Mouse (Mus musculus) T-helper 17 cell (primary cell): ENCODE measurements at regions not wholly inside any gene's neighbourhood (a gene's known extent, or its start where the extent isn't known, plus 50 kb on each side); places are given as distances from the start of the nearest gene placed in this dataset.

ENCODE experiments used
- in situ Hi-C, 2 experiments: fragments of 300-600 bp; cut with MboI, MseI; formaldehyde crosslinking; loops; 1 replicate in 1 of 2; 2 replicates in 1 of 2; pipeline ENCODE4 v1.15.1; 2025; ENCODE audit warnings: high pct_unique_total_duplicates in 2 of 2

- in situ Hi-C loops: no loop called here
Observed at GRCm38 (mm10) chr2:118012211-118012610, 99.5 kb upstream of the Thbs1 start.

GRCm38 (mm10) chr2:118013156-118013555 lies 98.5 kb upstream of the Thbs1 start:
- in situ Hi-C loops: no loop called here

GRCm38 (mm10) chr2:118015182-118015581 lies 96.5 kb upstream of the Thbs1 start:
- in situ Hi-C loops: no loop called here

GRCm38 (mm10) chr2:118025829-118026735 lies 85.6 kb upstream of the Thbs1 start:
- in situ Hi-C loops: loop anchor here in 1 of 2 experiments (10.0 kb wide), 1 partner anchor 499 kb away; no protein-coding TSS in a partner anchor

- in situ Hi-C loops: loop anchor here in 1 of 2 experiments (10.0 kb wide), 1 partner anchor 496 kb away; no protein-coding TSS in a partner anchor
Observed at GRCm38 (mm10) chr2:118028881-118029280, 82.8 kb upstream of the Thbs1 start.

GRCm38 (mm10) chr2:118029470-118030108 lies 82.1 kb upstream of the Thbs1 start:
- in situ Hi-C loops: loop anchor here in 1 of 2 experiments (10.0 kb wide), 2 partner anchors 495 to 1855 kb away; no protein-coding TSS in a partner anchor

- in situ Hi-C loops: loop anchor here in 1 of 2 experiments (10.0 kb wide), 1 partner anchor 1857 kb away; no protein-coding TSS in a partner anchor
Observed at GRCm38 (mm10) chr2:118031662-118032061, 80.0 kb upstream of the Thbs1 start.

GRCm38 (mm10) chr2:118033377-118033776 lies 78.3 kb upstream of the Thbs1 start:
- in situ Hi-C loops: loop anchor here in 1 of 2 experiments (10.0 kb wide), 1 partner anchor 1859 kb away; no protein-coding TSS in a partner anchor

GRCm38 (mm10) chr2:118034026-118034425 lies 77.7 kb upstream of the Thbs1 start:
- in situ Hi-C loops: loop anchor here in 1 of 2 experiments (10.0 kb wide), 1 partner anchor 1859 kb away; no protein-coding TSS in a partner anchor

- in situ Hi-C loops: loop anchor here in 1 of 2 experiments (10.0 kb wide), 1 partner anchor 1861 kb away; no protein-coding TSS in a partner anchor
Observed at GRCm38 (mm10) chr2:118035333-118035732, 76.3 kb upstream of the Thbs1 start.

GRCm38 (mm10) chr2:118038859-118039818 lies 72.5 kb upstream of the Thbs1 start:
- in situ Hi-C loops: loop anchor here in 1 of 2 experiments (10.0 kb wide), 1 partner anchor 1864 kb away; no protein-coding TSS in a partner anchor

GRCm38 (mm10) chr2:118039819-118040206 lies 71.9 kb upstream of the Thbs1 start:
- in situ Hi-C loops: loop anchor here in 1 of 2 experiments (10.0 kb wide), 1 partner anchor 1865 kb away; no protein-coding TSS in a partner anchor

- in situ Hi-C loops: no loop called here
Observed at GRCm38 (mm10) chr2:118042380-118043055, 69.2 kb upstream of the Thbs1 start.

GRCm38 (mm10) chr2:118044666-118045065 lies 67.0 kb upstream of the Thbs1 start:
- in situ Hi-C loops: no loop called here

GRCm38 (mm10) chr2:118050326-118050725 lies 61.4 kb upstream of the Thbs1 start:
- in situ Hi-C loops: no loop called here

GRCm38 (mm10) chr2:118051610-118052009 lies 60.1 kb upstream of the Thbs1 start:
- in situ Hi-C loops: no loop called here

- in situ Hi-C loops: no loop called here
Observed at GRCm38 (mm10) chr2:118053512-118053911, 58.2 kb upstream of the Thbs1 start.

- in situ Hi-C loops: no loop called here
Observed at GRCm38 (mm10) chr2:118058654-118059395, 52.9 kb upstream of the Thbs1 start.

GRCm38 (mm10) chr2:118061291-118061690 lies 50.4 kb upstream of the Thbs1 start:
- in situ Hi-C loops: no loop called here
